Mouse (Mus musculus) gastrocnemius, postnatal 36 days (tissue): ENCODE measurements around the gene Sepsecs. TPM values are rescaled to one million over a fixed set of nuclear protein-coding genes. Genes with fewer than 3 reads are reported as not detected.

Experiments
- DNase-seq, 2 experiments: peaks; one replicate each; pipeline ENCODE4 v3.0.0; 2022
- intact Hi-C: fragments of 180-260 bp; cut with DNase I; formaldehyde crosslinking; loops from one replicate; pipeline ENCODE4 v1.15.1; 2025
- total RNA-seq, 2 experiments: library from RNA; stranded (reverse); gene quantifications; 2 replicates each; pipeline ENCODE4 v1.2.3; 2021

The Sepsecs gene
- total RNA-seq, 2 experiments from 2014 or later = 5.0 to 5.2 TPM

GRCm38 (mm10) chr5:52652606-52653005 is 16.9 kb downstream of the Sepsecs start:
- no peak for DNase-seq
- intact Hi-C loops = no loop called here

- intact Hi-C loops = no loop called here
- DNase-seq = no peak
Measured at GRCm38 (mm10) chr5:52652086-52652485, 17.4 kb downstream of the Sepsecs start.

- no peak for DNase-seq
- intact Hi-C loops = no loop called here
Measured at GRCm38 (mm10) chr5:52643947-52644840, 25.3 kb downstream of the Sepsecs start.

GRCm38 (mm10) chr5:52641736-52642135 is 27.8 kb downstream of the Sepsecs start:
- intact Hi-C loops = no loop called here
- DNase-seq = no peak

GRCm38 (mm10) chr5:52638916-52639315 is 30.6 kb downstream of the Sepsecs start:
- intact Hi-C loops = no loop called here
- no peak for DNase-seq

- intact Hi-C loops = no loop called here
- no peak for DNase-seq
Measured at GRCm38 (mm10) chr5:52638006-52638405, 31.5 kb downstream of the Sepsecs start.

- intact Hi-C loops = no loop called here
- no peak for DNase-seq
Measured at GRCm38 (mm10) chr5:52636923-52637322, 32.6 kb downstream of the Sepsecs start.

GRCm38 (mm10) chr5:52636025-52636755 is 33.3 kb downstream of the Sepsecs start:
- intact Hi-C loops = no loop called here
- DNase-seq = no peak

- intact Hi-C loops = no loop called here
Measured at GRCm38 (mm10) chr5:52634017-52634416, 35.5 kb downstream of the Sepsecs start.

GRCm38 (mm10) chr5:52630541-52630940 is 39.0 kb downstream of the Sepsecs start:
- intact Hi-C loops = no loop called here
- peak in 1 of 2 experiments; percentile 9 for DNase-seq

More at GRCm38 (mm10) chr5:52634017-52634416, 35.5 kb downstream of the Sepsecs start:
- peak; percentile 58 to 63 for DNase-seq

- intact Hi-C loops = no loop called here
Measured at GRCm38 (mm10) chr5:52629214-52629613, 40.3 kb downstream of the Sepsecs start.

GRCm38 (mm10) chr5:52628783-52629182 is 40.7 kb downstream of the Sepsecs start:
- intact Hi-C loops = no loop called here
- DNase-seq = no peak

More at GRCm38 (mm10) chr5:52629214-52629613, 40.3 kb downstream of the Sepsecs start:
- DNase-seq = no peak

GRCm38 (mm10) chr5:52627713-52628112 is 41.8 kb downstream of the Sepsecs start:
- no peak for DNase-seq
- intact Hi-C loops = no loop called here

- intact Hi-C loops = no loop called here
- no peak for DNase-seq
Measured at GRCm38 (mm10) chr5:52626092-52626491, 43.4 kb downstream of the Sepsecs start.

GRCm38 (mm10) chr5:52624956-52625355 is 44.6 kb downstream of the Sepsecs start:
- intact Hi-C loops = no loop called here
- DNase-seq = no peak

GRCm38 (mm10) chr5:52623099-52623498 is 46.4 kb downstream of the Sepsecs start:
- intact Hi-C loops = no loop called here
- DNase-seq = no peak

GRCm38 (mm10) chr5:52618348-52619270 is 50.9 kb downstream of the Sepsecs start:
- peak; percentile 57 to 59 for DNase-seq
- intact Hi-C loops = no loop called here

- intact Hi-C loops = no loop called here
- DNase-seq = no peak
Measured at GRCm38 (mm10) chr5:52617711-52618347, 51.7 kb downstream of the Sepsecs start.

- intact Hi-C loops = no loop called here
- DNase-seq = peak; percentile 56 to 58
Measured at GRCm38 (mm10) chr5:52616549-52616948, 53.0 kb downstream of the Sepsecs start.

- intact Hi-C loops = no loop called here
- no peak for DNase-seq
Measured at GRCm38 (mm10) chr5:52615421-52615820, 54.1 kb downstream of the Sepsecs start.
